Mouse (Mus musculus): Measurements from ENCODE around the gene Scnn1b. TPM values are rescaled to one million over a fixed set of nuclear protein-coding genes. Genes with fewer than 3 reads are reported as not detected.

Scnn1b gene
- total and polyA plus RNA-seq, 3 experiments, result 0.04 TPM; not detected in 2

DNA sequence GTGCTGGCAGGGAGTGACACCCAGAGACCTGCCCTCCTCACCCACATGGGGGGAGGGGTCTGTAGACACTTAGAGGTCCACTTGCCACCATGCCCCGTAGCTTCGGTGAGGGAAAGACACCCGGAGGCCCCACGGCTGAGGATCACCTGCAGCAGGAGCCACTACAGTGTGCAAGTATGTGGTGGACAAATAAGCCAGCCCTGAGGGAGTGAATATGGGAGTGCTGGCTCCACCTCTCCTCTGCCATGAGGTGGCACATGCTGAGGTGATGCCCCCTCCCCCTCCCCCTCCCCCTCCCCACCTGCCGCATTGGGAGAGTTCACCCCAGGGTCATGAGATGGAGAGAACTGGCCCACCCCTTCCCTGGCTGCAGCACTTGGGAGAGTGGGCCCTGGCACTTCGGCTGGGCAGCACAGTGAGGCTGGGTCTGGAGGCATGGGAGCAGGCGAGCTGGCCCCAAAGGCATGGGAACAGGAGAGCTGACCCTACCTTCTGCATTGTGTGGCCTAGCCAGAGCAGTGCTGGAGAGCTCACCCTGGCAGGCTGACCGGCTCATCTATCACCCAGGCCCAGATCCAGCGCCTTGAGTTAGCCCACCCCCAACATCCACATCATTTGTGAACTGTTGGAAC, 16.2 kb upstream of the Scnn1b start:
- Histone ChIP-seq H3K27ac (ENCODE audit: insufficient read depth, low read depth) (no peak overlapping the region), H3K27me3 (replicated peaks) (no peaks in the 10 kb centered on the region), H3K36me3 (replicated peaks in 1 of 2; ENCODE audit: control insufficient read depth in 1 of 2, insufficient read depth in 1 of 2, low read length in 1 of 2) (no peaks in the 10 kb centered on the region), H3K4me1 (ENCODE audit: control insufficient read depth in 1 of 2, insufficient read depth in 2 of 2) (peaks cover 0 to 4% of the 10 kb centered on the region in 2 experiments; a peak in 2 of 4 replicates), H3K4me2 (ENCODE audit: insufficient read depth, low read depth, poor library complexity, severe bottlenecking) (no peak overlapping the region), H3K79me2 (replicated peaks; ENCODE audit: control insufficient read depth, extremely low read depth, insufficient read depth, poor library complexity, severe bottlenecking) (no peaks in the 10 kb centered on the region), H3K9ac (ENCODE audit: insufficient read depth, low read depth) (no peak overlapping the region), H3K4me3 (replicated peaks in 1 of 3; ENCODE audit: low read depth in 2 of 3, low read length in 2 of 3, poor library complexity in 1 of 3) (no peak overlapping the region), H3K9me3 (replicated peaks; ENCODE audit: low read length) (no peaks in the 10 kb centered on the region)
- dilution Hi-C loops (cut with MboI; ENCODE audit: extremely low pct_ligation_motif_present, extremely low pct_unique_long_range_greater_than_20kb, low sequenced_read_pairs) (no loop called here), in situ Hi-C loops (cut with MboI; ENCODE audit: low pct_ligation_motif_present, low pct_unique_long_range_greater_than_20kb, low sequenced_read_pairs) (no loop called here)
- no peak for TF ChIP-seq TBP (conservative IDR thresholded peaks at IDR 0.05; ENCODE audit: low read depth, low read length)
- TF ChIP-seq MAFK (IDR thresholded peaks at IDR 0.05; ENCODE audit: insufficient replicate concordance, low read length), result no peak
- no peak for TF ChIP-seq HCFC1 (IDR thresholded peaks at IDR 0.05; ENCODE audit: low read depth, low read length)
- no peak for TF ChIP-seq ZMIZ1 (IDR thresholded peaks at IDR 0.05; ENCODE audit: low read depth, low read length)
- TF ChIP-seq GABPA (IDR thresholded peaks at IDR 0.05; ENCODE audit: insufficient replicate concordance, low read depth, low read length), result no peak
- TF ChIP-seq KAT2A (IDR thresholded peaks at IDR 0.05; ENCODE audit: insufficient replicate concordance, low read length), result no peak
- TF ChIP-seq NELFE (IDR thresholded peaks at IDR 0.05; ENCODE audit: low read depth, low read length), result no peak
- TF ChIP-seq ZC3H11A (IDR thresholded peaks at IDR 0.05; ENCODE audit: low read depth, low read length), result no peak
- TF ChIP-seq SIN3A (IDR thresholded peaks at IDR 0.05; ENCODE audit: low read length), result no peak
- no peak for TF ChIP-seq USF1 (IDR thresholded peaks at IDR 0.05; ENCODE audit: low read depth, low read length)
- TF ChIP-seq IRF4 (IDR thresholded peaks at IDR 0.05; ENCODE audit: low read depth, low read length), result no peak
- TF ChIP-seq E2F4 (IDR thresholded peaks at IDR 0.05; ENCODE audit: insufficient replicate concordance, low read depth, low read length), result no peak
- TF ChIP-seq MAZ (IDR thresholded peaks at IDR 0.05; ENCODE audit: low read depth, low read length), result no peak
- no peak for TF ChIP-seq JUND (conservative IDR thresholded peaks at IDR 0.05; ENCODE audit: low read depth, low read length)
- TF ChIP-seq ZKSCAN1 (IDR thresholded peaks at IDR 0.05; ENCODE audit: borderline replicate concordance, low read depth, low read length), result no peak
- TF ChIP-seq JUN (IDR thresholded peaks at IDR 0.05; ENCODE audit: insufficient read depth, low read depth, low read length), result no peak
- TF ChIP-seq ETS1 (conservative IDR thresholded peaks at IDR 0.05; ENCODE audit: low read depth, low read length), result no peak
- TF ChIP-seq POLR2AphosphoS2 (IDR thresholded peaks at IDR 0.05; ENCODE audit: low read depth, low read length), result no peak
- no peak for TF ChIP-seq RAD21 (IDR thresholded peaks at IDR 0.05; ENCODE audit: low read depth, low read length)
- no peak for TF ChIP-seq CHD1 (IDR thresholded peaks at IDR 0.05; ENCODE audit: low read depth, low read length)
- DNase-seq (ENCODE audit: extremely low read depth), result no peak
